Mouse (Mus musculus) midbrain, embryonic 12.5 days (tissue): ENCODE measurements at regions not wholly inside any gene's neighbourhood (a gene's known extent, or its start where the extent isn't known, plus 50 kb on each side); places are given as distances from the start of the nearest gene placed in this dataset.

Source experiments
- ATAC-seq: fragments of 200-750 bp; cut with Nextera tagmentation; 2 replicates; pipeline ENCODE4 v1.8.0; 2017; ENCODE audit warnings: low read depth, moderate TSS enrichment, moderate library complexity; ENCODE audit not compliant: low FRiP score
- H3K27ac ChIP-seq: fragments of 300-500 bp; sonication (generic); replicated peaks from 2 replicates; pipeline ENCODE4 v1.5.1; 2016; ENCODE audit warnings: mild to moderate bottlenecking
- H3K27me3 ChIP-seq: fragments of 300-500 bp; sonication (generic); 2 replicates; pipeline ENCODE4 v1.6.1; 2016; ENCODE audit warnings: mild to moderate bottlenecking
- H3K36me3 ChIP-seq: fragments of 300-500 bp; sonication (generic); 2 replicates; pipeline ENCODE4 v1.6.1; 2016
- H3K4me1 ChIP-seq: fragments of 300-500 bp; sonication (generic); 2 replicates; pipeline ENCODE4 v1.6.1; 2016
- H3K4me2 ChIP-seq: fragments of 300-500 bp; sonication (generic); replicated peaks from 2 replicates; pipeline ENCODE4 v1.6.1; 2016; ENCODE audit warnings: mild to moderate bottlenecking, moderate library complexity
- H3K4me3 ChIP-seq: fragments of 300-500 bp; sonication (generic); 2 replicates; pipeline ENCODE4 v1.5.1; 2016; ENCODE audit warnings: mild to moderate bottlenecking
- H3K9ac ChIP-seq: fragments of 300-500 bp; sonication (generic); replicated peaks from 2 replicates; pipeline ENCODE4 v1.6.1; 2016; ENCODE audit warnings: mild to moderate bottlenecking, moderate library complexity
- H3K9me3 ChIP-seq: fragments of 300-500 bp; sonication (generic); 2 replicates; pipeline ENCODE4 v1.6.1; 2016; ENCODE audit warnings: mild to moderate bottlenecking
- WGBS: fragments of 180-500 bp; shearing (Covaris S2); methylation state at CpG from one replicate; pipeline ENCODE4 v1.1.7; 2016; 5-methylcytosine and 5-hydroxymethylcytosine counted together

GRCm38 (mm10) chr10:29592906-29593305 is 57.2 kb upstream of the Rspo3 start:
- no peak overlapping the region for H3K4me3 ChIP-seq

GRCm38 (mm10) chr10:29590187-29590586 is 54.5 kb upstream of the Rspo3 start:
- no peaks in the 10 kb centered on the region for H3K36me3 ChIP-seq
- H3K9me3 ChIP-seq = no peaks in the 10 kb centered on the region
- no peaks in the 10 kb centered on the region for H3K27me3 ChIP-seq
- H3K27ac ChIP-seq = no peak overlapping the region
- no peak overlapping the region for H3K9ac ChIP-seq
- H3K4me3 ChIP-seq = no peak overlapping the region
- no peaks in the 10 kb centered on the region for H3K4me1 ChIP-seq
- H3K4me2 ChIP-seq = no peak overlapping the region
- no peak for ATAC-seq

More at GRCm38 (mm10) chr10:29592906-29593305, 57.2 kb upstream of the Rspo3 start:
- no peaks in the 10 kb centered on the region for H3K4me1 ChIP-seq
- H3K27ac ChIP-seq = no peak overlapping the region
- no peaks in the 10 kb centered on the region for H3K27me3 ChIP-seq
- no peak overlapping the region for H3K4me2 ChIP-seq
- WGBS = 87% methylated on average over 3 of the region's 3 CpGs
- no peak overlapping the region for H3K9ac ChIP-seq
- ATAC-seq = no peak
- H3K36me3 ChIP-seq = no peaks in the 10 kb centered on the region
- H3K9me3 ChIP-seq = no peaks in the 10 kb centered on the region

GRCm38 (mm10) chr10:29589739-29590138 is 54.1 kb upstream of the Rspo3 start:
- H3K9ac ChIP-seq = no peak overlapping the region
- H3K9me3 ChIP-seq = no peaks in the 10 kb centered on the region
- no peak overlapping the region for H3K4me2 ChIP-seq
- H3K4me1 ChIP-seq = no peaks in the 10 kb centered on the region
- no peaks in the 10 kb centered on the region for H3K36me3 ChIP-seq
- H3K4me3 ChIP-seq = no peak overlapping the region
- H3K27me3 ChIP-seq = no peaks in the 10 kb centered on the region
- ATAC-seq = no peak
- no peak overlapping the region for H3K27ac ChIP-seq
